Mouse (Mus musculus): ENCODE data around the gene Ficd.
A peak's percentile ranks its signal among the peaks of the same experiment; 100 is the strongest.

DNA sequence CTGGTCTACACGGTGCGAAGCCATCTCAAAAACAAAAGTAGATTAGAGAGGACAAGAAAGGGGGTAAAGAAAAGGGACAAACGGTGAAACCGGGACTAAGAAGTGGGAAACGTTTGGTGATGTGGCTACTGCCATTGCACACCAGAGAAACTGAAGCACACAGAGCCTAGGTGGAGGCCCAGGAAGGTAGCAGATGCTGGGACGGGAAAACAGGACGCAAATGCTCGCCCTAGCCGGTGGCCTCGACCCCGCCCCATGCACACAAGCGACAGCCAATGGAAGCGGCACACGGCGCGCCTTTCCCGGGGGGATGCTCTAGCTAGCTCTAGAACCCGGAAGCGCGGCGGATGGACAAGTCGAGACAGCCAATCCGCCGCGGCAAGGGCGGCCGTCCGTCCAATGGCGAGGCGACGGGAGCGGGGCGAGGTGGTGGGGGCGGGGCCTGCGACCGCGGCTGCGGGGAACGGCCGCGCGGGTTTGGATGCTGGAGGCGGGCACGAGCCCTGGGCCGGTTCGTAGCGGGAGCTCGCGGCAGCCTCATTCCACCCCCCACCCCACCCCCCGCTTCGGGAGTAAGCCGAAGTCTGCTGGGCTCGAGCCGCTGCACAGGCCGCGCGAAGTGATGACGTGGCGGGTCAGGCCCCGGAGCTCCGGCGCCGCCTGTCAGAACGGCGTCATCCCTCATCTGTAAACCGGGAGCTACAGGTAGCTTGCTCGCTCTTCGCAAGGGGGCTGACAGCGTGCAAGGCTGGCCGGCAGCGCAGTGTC, at the start of gene Ficd:
- TF ChIP-seq CTCF (IDR thresholded peaks at IDR 0.05; ENCODE audit: extremely low read depth, insufficient read length, insufficient replicate concordance, low read depth, low read length) (no peak), POLR2A (IDR thresholded peaks at IDR 0.05; ENCODE audit: low read depth, low read length) (peak; percentile 47; the same call in 1 of the 2 replicates)

Measured in small intestine, adult 2 months (tissue).